Mouse (Mus musculus) lung, postnatal 0 days (tissue): ENCODE measurements around the gene Cactin. TPM values are rescaled to one million over a fixed set of nuclear protein-coding genes. Genes with fewer than 3 reads are reported as not detected.
A peak's percentile ranks its signal among the peaks of the same experiment; 100 is the strongest.

ENCODE experiments used
- ATAC-seq: fragments of 200-750 bp; cut with Nextera tagmentation; 2 replicates; pipeline ENCODE4 v1.8.0; 2017; ENCODE audit warnings: moderate library complexity
- DNase-seq: peaks from one replicate; pipeline ENCODE4 v3.0.0-alpha.2; 2016; ENCODE audit warnings: low spot score
- H3K27ac ChIP-seq: fragments of 300-500 bp; sonication (generic); 2 replicates; pipeline ENCODE4 v1.5.1; 2014; ENCODE audit warnings: antibody characterized with exemption, mild to moderate bottlenecking, low read length, mixed read lengths
- H3K27me3 ChIP-seq: fragments of 300-500 bp; sonication (generic); replicated peaks from 2 replicates; pipeline ENCODE4 v1.6.1; 2014; ENCODE audit warnings: low read length, mixed read lengths; ENCODE audit not compliant: insufficient read depth
- H3K36me3 ChIP-seq: fragments of 300-500 bp; sonication (generic); 2 replicates; pipeline ENCODE4 v1.6.1; 2014; ENCODE audit warnings: low read length, mixed read lengths; ENCODE audit not compliant: insufficient read depth
- H3K4me1 ChIP-seq: fragments of 300-500 bp; sonication (generic); 2 replicates; pipeline ENCODE4 v1.6.1; 2014; ENCODE audit warnings: antibody characterized with exemption, low read depth, low read length, mixed read lengths; ENCODE audit not compliant: insufficient read depth
- H3K4me2 ChIP-seq: fragments of 300-500 bp; sonication (generic); replicated peaks from 2 replicates; pipeline ENCODE4 v1.6.1; 2014; ENCODE audit warnings: low read depth, mild to moderate bottlenecking, low read length, moderate library complexity, mixed read lengths
- H3K4me3 ChIP-seq: fragments of 300-500 bp; sonication (generic); 2 replicates; pipeline ENCODE4 v1.5.1; 2014; ENCODE audit warnings: low read depth, low read length
- H3K9ac ChIP-seq: fragments of 300-500 bp; sonication (generic); replicated peaks from 2 replicates; pipeline ENCODE4 v1.6.1; 2014; ENCODE audit warnings: low read depth, mild to moderate bottlenecking
- H3K9me3 ChIP-seq: fragments of 300-500 bp; sonication (generic); 2 replicates; pipeline ENCODE4 v1.6.1; 2016; ENCODE audit warnings: low read length, mixed read lengths
- CTCF ChIP-seq: IDR thresholded peaks from 2 replicates; pipeline ENCODE4 v1.5.1; 2016; ENCODE audit warnings: antibody characterized with exemption, mild to moderate bottlenecking
- EP300 ChIP-seq: IDR thresholded peaks from 2 replicates; pipeline ENCODE4 v1.6.1; 2016; ENCODE audit warnings: antibody characterized with exemption, mild to moderate bottlenecking, control low read depth
- WGBS: fragments of 180-500 bp; shearing (Covaris S2); extraction: QIAGEN DNeasy Blood & Tissue Kit; methylation state at CpG from one replicate; pipeline ENCODE4 v1.1.7; 2014; 5-methylcytosine and 5-hydroxymethylcytosine counted together
- polyA plus RNA-seq: library from polyadenylated mRNA; unstranded; fragments of >200 nt; fragmentation: Nextera tagmentation; extraction: Ambion mirVana; gene quantifications from 2 replicates; pipeline ENCODE4 v1.2.1, GENCODE M21; 2015

Gene Cactin
- polyA plus RNA-seq, 1 experiment from 2014 or later, result 20.3 TPM

DNA sequence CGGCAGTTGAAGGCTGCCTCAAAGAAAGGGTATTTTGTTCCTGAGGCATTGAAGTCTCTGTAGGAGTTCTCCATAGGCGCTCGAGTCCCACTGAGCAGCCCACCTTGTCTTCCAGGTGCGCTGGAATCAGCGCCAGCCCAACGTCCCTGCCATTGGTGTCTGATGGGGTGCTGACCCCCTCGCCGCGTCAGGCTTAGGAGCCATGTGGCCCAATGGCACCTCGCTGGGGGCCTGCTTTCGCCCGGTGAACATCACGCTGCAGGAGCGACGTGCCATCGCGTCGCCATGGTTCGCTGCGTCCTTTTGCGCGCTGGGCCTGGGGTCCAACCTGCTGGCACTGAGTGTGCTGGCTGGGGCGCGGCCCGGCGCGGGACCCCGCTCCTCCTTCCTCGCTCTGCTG, 11.4 kb downstream of the Cactin start:
- Histone ChIP-seq H3K4me2 (no peak overlapping the region), H3K27ac (no peak overlapping the region), H3K9me3 (no peaks in the 10 kb centered on the region), H3K27me3 (no peaks in the 10 kb centered on the region), H3K9ac (no peak overlapping the region), H3K4me3 (no peak overlapping the region), H3K36me3 (no peaks in the 10 kb centered on the region), H3K4me1 (peaks cover 20% of the 10 kb centered on the region)
- 36% methylated on average over 27 of the region's 29 CpGs for WGBS
- no peak for ATAC-seq
- TF ChIP-seq EP300 (no peak), CTCF (no peak)
- no peak for DNase-seq

DNA sequence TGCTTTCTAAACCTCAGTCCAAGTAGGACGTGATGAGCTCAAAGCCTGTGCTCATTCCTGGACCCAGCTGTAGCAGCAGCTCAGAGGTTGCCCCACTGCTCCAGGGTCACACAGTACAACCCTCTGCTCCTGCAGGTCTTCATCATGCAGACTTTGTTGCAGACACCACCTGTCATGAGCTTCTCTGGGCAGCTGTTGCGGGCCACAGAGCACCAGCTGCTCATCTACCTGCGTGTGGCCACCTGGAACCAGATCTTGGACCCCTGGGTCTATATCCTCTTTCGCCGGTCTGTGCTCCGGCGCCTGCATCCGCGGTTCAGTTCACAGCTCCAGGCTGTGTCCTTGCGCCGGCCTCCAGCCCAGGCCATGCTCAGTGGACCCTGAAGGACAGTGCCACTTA, 13.4 kb downstream of the Cactin start:
- Histone ChIP-seq H3K27me3 (no peaks in the 10 kb centered on the region), H3K36me3 (no peaks in the 10 kb centered on the region), H3K9ac (no peak overlapping the region), H3K4me2 (no peak overlapping the region), H3K4me1 (peaks cover 15% of the 10 kb centered on the region), H3K4me3 (no peak overlapping the region), H3K27ac (0 out of 2 replicates have a peak overlapping the region, but pooled peaks have one; percentile 78), H3K9me3 (no peaks in the 10 kb centered on the region)
- DNase-seq (no peak), ATAC-seq (no peak)
- 79% methylated on average over 11 of the region's 11 CpGs for WGBS
- TF ChIP-seq CTCF (no peak), EP300 (no peak)

- Histone ChIP-seq H3K9ac (no peak overlapping the region), H3K4me3 (no peak overlapping the region), H3K27me3 (no peaks in the 10 kb centered on the region), H3K9me3 (no peaks in the 10 kb centered on the region), H3K4me1 (0 out of 2 replicates have a peak, but pooled peaks cover 5% of the 10 kb centered on the region), H3K36me3 (no peaks in the 10 kb centered on the region), H3K4me2 (0 out of 2 replicates have a peak overlapping the region, but pooled peaks have one; percentile 5), H3K27ac (peak overlapping the region; percentile 78)
- TF ChIP-seq EP300 (no peak), CTCF (peak; percentile 39; the same call in 1 of the 2 replicates)
- WGBS, result 45% methylated on average over 17 of the region's 19 CpGs
- DNase-seq (peak; percentile 69), ATAC-seq (peak; percentile 59)
Observed at GRCm38 (mm10) chr10:81335393-81336340, 14.8 kb downstream of the Cactin start.

DNA sequence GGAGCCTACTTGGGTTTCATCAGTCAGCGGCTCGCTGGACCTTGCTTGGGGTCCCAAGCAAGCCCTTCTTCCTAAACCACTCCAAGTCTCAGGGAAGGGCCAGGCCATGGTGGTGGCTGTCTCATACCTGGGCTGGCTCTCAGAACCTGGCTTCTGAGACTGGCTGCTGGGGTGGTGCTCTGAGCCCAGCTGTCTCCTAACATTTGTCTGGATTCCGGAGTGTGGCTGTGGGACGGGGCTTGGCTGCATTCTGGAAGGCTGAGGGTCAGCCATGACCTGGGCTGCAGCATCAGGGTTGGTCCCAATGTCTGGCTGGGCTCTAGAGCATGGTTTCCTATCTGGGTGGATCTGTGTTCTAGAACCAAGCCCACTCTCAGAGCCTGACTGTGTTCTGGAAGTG, 15.7 kb downstream of the Cactin start:
- TF ChIP-seq EP300, result no peak
- no peak for TF ChIP-seq CTCF
- no peaks in the 10 kb centered on the region for H3K27me3 ChIP-seq
- ATAC-seq (no peak), DNase-seq (no peak)
- H3K4me2 ChIP-seq, result no peak overlapping the region
- no peaks in the 10 kb centered on the region for H3K9me3 ChIP-seq
- 0 out of 2 replicates have a peak overlapping the region, but pooled peaks have one; percentile 78 for H3K27ac ChIP-seq
- 74% methylated on average over 4 of the region's 4 CpGs for WGBS
- H3K4me3 ChIP-seq, result no peak overlapping the region
- H3K4me1 ChIP-seq, result 0 out of 2 replicates have a peak, but pooled peaks cover 5% of the 10 kb centered on the region
- H3K9ac ChIP-seq, result no peak overlapping the region
- H3K36me3 ChIP-seq, result no peaks in the 10 kb centered on the region

DNA sequence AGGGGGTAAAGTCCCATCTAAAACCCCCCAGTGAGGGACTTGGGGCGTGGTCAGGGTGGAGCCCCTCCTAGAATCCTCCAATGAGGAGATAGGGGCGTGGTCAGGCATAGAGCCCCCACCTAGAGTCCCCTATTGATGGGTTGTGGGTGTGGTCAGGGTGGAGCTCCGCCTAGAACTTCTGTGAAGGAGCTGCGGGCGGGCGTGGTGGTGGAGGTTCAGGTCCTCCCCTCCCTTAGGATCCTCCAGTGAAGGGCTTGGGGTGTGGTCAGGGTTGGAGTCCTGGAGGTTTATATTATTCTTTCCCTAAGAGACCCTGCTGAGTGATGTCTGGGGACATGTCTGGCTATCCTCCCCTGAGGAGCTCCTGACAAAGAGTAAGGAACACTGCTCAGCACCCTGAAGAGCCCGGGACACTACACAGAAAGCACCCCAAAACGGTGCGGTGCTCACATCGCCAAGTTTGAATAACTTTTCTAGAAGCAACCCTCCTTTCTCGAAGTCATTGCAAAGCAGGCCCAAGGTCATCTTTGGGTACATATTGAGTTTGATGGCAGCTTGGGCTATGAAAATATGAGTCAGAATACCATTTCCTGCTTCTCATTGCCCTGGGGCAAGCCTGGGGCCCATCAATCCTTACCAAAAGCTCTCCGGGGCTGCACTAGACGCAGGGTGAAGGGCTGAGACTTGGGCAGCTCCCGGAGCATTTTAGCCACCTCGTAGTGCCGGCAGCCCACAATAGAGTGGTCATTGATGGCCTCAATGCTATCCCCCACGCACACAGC, 19.8 kb downstream of the Cactin start:
- Histone ChIP-seq H3K27ac (no peak overlapping the region), H3K4me1 (peaks cover 3% of the 10 kb centered on the region; the same call in 1 of the 2 replicates), H3K9me3 (no peaks in the 10 kb centered on the region), H3K9ac (no peak overlapping the region), H3K4me2 (no peak overlapping the region), H3K4me3 (no peak overlapping the region), H3K36me3 (no peaks in the 10 kb centered on the region), H3K27me3 (0 out of 2 replicates have a peak, but pooled peaks cover 8% of the 10 kb centered on the region)
- TF ChIP-seq EP300 (no peak), CTCF (no peak)
- peak; percentile 6; the same call in 1 of the 2 replicates for ATAC-seq
- peak; percentile 36 for DNase-seq
- 46% methylated on average over 17 of the region's 17 CpGs for WGBS

GRCm38 (mm10) chr10:81341333-81341949, 20.5 kb downstream of the Cactin start:
- peak; percentile 71 for DNase-seq
- H3K27me3 ChIP-seq, result 0 out of 2 replicates have a peak, but pooled peaks cover 8% of the 10 kb centered on the region
- no peaks in the 10 kb centered on the region for H3K9me3 ChIP-seq

More at GRCm38 (mm10) chr10:81341333-81341949, 20.5 kb downstream of the Cactin start:
- no peaks in the 10 kb centered on the region for H3K36me3 ChIP-seq
- H3K4me2 ChIP-seq, result no peak overlapping the region
- no peak overlapping the region for H3K27ac ChIP-seq
- H3K9ac ChIP-seq, result no peak overlapping the region
- peaks cover 3% of the 10 kb centered on the region; the same call in 1 of the 2 replicates for H3K4me1 ChIP-seq
- 34% methylated on average over 16 of the region's 16 CpGs for WGBS
- no peak overlapping the region for H3K4me3 ChIP-seq
- TF ChIP-seq EP300 (no peak), CTCF (peak; percentile 86)
- peak; percentile 23; the same call in 1 of the 2 replicates for ATAC-seq
